Mouse (Mus musculus): ENCODE results near the gene Rgs12.
A peak's percentile ranks its signal among the peaks of the same experiment; 100 is the strongest.

Rgs12 gene

GRCm38 (mm10) chr5:34981734-34982133 is 32.5 kb downstream of the Rgs12 start:
- DNase-seq (ENCODE audit: low read depth, low spot score), result no peak

- no peak for DNase-seq (ENCODE audit: low read depth, low spot score)
These were observed 35.7 kb downstream of the Rgs12 start for GRCm38 (mm10) chr5:34984933-34985332.

GRCm38 (mm10) chr5:34985867-34986266 is 36.6 kb downstream of the Rgs12 start:
- peak; percentile 84 for DNase-seq (ENCODE audit: low read depth, low spot score)

- DNase-seq (ENCODE audit: low read depth, low spot score), result no peak
These were observed 38.2 kb downstream of the Rgs12 start for GRCm38 (mm10) chr5:34987396-34987795.

GRCm38 (mm10) chr5:34988690-34989089 is 39.4 kb downstream of the Rgs12 start:
- DNase-seq (ENCODE audit: low read depth, low spot score), result no peak

- peak; percentile 38 for DNase-seq (ENCODE audit: low read depth, low spot score)
These were observed 40.1 kb downstream of the Rgs12 start for GRCm38 (mm10) chr5:34989321-34989772.

GRCm38 (mm10) chr5:34998754-34999153 is 49.5 kb downstream of the Rgs12 start:
- no peak for DNase-seq (ENCODE audit: low read depth, low spot score)

GRCm38 (mm10) chr5:34999281-34999680 is 50.0 kb downstream of the Rgs12 start:
- DNase-seq (ENCODE audit: low read depth, low spot score), result no peak

- no peak for DNase-seq (ENCODE audit: low read depth, low spot score)
These were observed 51.1 kb downstream of the Rgs12 start for GRCm38 (mm10) chr5:35000323-35000722.

GRCm38 (mm10) chr5:35001144-35001543 is 51.9 kb downstream of the Rgs12 start:
- no peak for DNase-seq (ENCODE audit: low read depth, low spot score)

GRCm38 (mm10) chr5:35003611-35004162 is 54.4 kb downstream of the Rgs12 start:
- DNase-seq (ENCODE audit: low read depth, low spot score), result no peak

- DNase-seq (ENCODE audit: low read depth, low spot score), result no peak
These were observed 55.5 kb downstream of the Rgs12 start for GRCm38 (mm10) chr5:35004769-35005168.

- DNase-seq (ENCODE audit: low read depth, low spot score), result no peak
These were observed 56.4 kb downstream of the Rgs12 start for GRCm38 (mm10) chr5:35005659-35006058.

- DNase-seq (ENCODE audit: low read depth, low spot score), result no peak
These were observed 57.4 kb downstream of the Rgs12 start for GRCm38 (mm10) chr5:35006599-35006998.

GRCm38 (mm10) chr5:35009163-35009562 is 59.9 kb downstream of the Rgs12 start:
- no peak for DNase-seq (ENCODE audit: low read depth, low spot score)

GRCm38 (mm10) chr5:35010656-35011055 is 61.4 kb downstream of the Rgs12 start:
- DNase-seq (ENCODE audit: low read depth, low spot score), result no peak

GRCm38 (mm10) chr5:35011156-35011923 is 62.1 kb downstream of the Rgs12 start:
- DNase-seq (ENCODE audit: low read depth, low spot score), result no peak

GRCm38 (mm10) chr5:35014036-35014435 is 64.8 kb downstream of the Rgs12 start:
- no peak for DNase-seq (ENCODE audit: low read depth, low spot score)

GRCm38 (mm10) chr5:35019673-35020300 is 70.5 kb downstream of the Rgs12 start:
- no peak for DNase-seq (ENCODE audit: low read depth, low spot score)

GRCm38 (mm10) chr5:35020410-35021241 is 71.4 kb downstream of the Rgs12 start:
- DNase-seq (ENCODE audit: low read depth, low spot score), result no peak

GRCm38 (mm10) chr5:35024975-35025374 is 75.7 kb downstream of the Rgs12 start:
- DNase-seq (ENCODE audit: low read depth, low spot score), result peak; percentile 43

GRCm38 (mm10) chr5:35029303-35029702 is 80.1 kb downstream of the Rgs12 start:
- DNase-seq (ENCODE audit: low read depth, low spot score), result no peak
